Mouse (Mus musculus) G1E (cell line): ENCODE results near the gene Osm. TPM values are rescaled to one million over a fixed set of nuclear protein-coding genes. Genes with fewer than 3 reads are reported as not detected.
A peak's percentile ranks its signal among the peaks of the same experiment; 100 is the strongest.

Source experiments
- ATAC-seq: 2 replicates; pipeline ENCODE4 v1.8.0; 2016; ENCODE audit warnings: mild to moderate bottlenecking; ENCODE audit not compliant: insufficient number of reproducible peaks, poor library complexity, low FRiP score, severe bottlenecking; ENCODE audit errors: extremely low read depth
- DNase-seq: peaks from one replicate; pipeline ENCODE4 v3.0.0; 2012; ENCODE audit warnings: low spot score
- H3K27me3 ChIP-seq: 2 replicates; pipeline ENCODE4 v1.6.1; 2012; ENCODE audit warnings: mild to moderate bottlenecking, low read length, inconsistent platforms; ENCODE audit not compliant: insufficient read depth
- H3K36me3 ChIP-seq: replicated peaks from 2 replicates; pipeline ENCODE3; 2012; ENCODE audit warnings: mild to moderate bottlenecking, inconsistent platforms
- H3K4me1 ChIP-seq: 2 replicates; pipeline ENCODE4 v1.6.1; 2012; ENCODE audit warnings: low read depth, low read length, inconsistent platforms, mixed read lengths; ENCODE audit not compliant: insufficient read depth
- H3K4me3 ChIP-seq: 2 replicates; pipeline ENCODE4 v1.5.1; 2012; ENCODE audit warnings: low read depth, mild to moderate bottlenecking, inconsistent platforms, low read length, moderate library complexity, mixed read lengths
- H3K9me3 ChIP-seq: replicated peaks from 2 replicates; pipeline ENCODE4 v1.6.1; 2012; ENCODE audit warnings: inconsistent platforms
- CTCF ChIP-seq: IDR thresholded peaks from 2 replicates; pipeline ENCODE4 v1.5.1; 2012; ENCODE audit warnings: low read depth, low read length, inconsistent platforms, mixed read lengths
- GATA1 ChIP-seq: IDR thresholded peaks from 2 replicates; pipeline ENCODE4 v1.6.1; 2012; ENCODE audit warnings: borderline replicate concordance, low read length, inconsistent platforms, mixed read lengths
- GATA2 ChIP-seq: IDR thresholded peaks from 2 replicates; pipeline ENCODE4 v1.6.1; 2012; ENCODE audit warnings: low read depth, low read length, inconsistent platforms, borderline replicate concordance
- POLR2AphosphoS5 ChIP-seq: IDR thresholded peaks from 2 replicates; pipeline ENCODE4 v1.6.1; 2012; ENCODE audit warnings: low read depth, low read length, inconsistent platforms; ENCODE audit not compliant: insufficient replicate concordance
- TAL1 ChIP-seq: conservative IDR thresholded peaks from 2 replicates; pipeline ENCODE4 v1.6.1; 2012; ENCODE audit warnings: low read depth, low read length, inconsistent platforms, mixed read lengths
- polyA plus RNA-seq: library from polyadenylated mRNA; stranded (reverse); fragments of >175 nt; gene quantifications from 2 replicates; pipeline ENCODE4 v1.2.3, GENCODE M21; 2012
- total RNA-seq, 2 experiments: library from RNA; stranded (forward) in 1 of 2; stranded (reverse) in 1 of 2; fragments of 200-1000 nt in 1 of 2; fragments of >200 nt in 1 of 2; fragmentation: Nextera tagmentation in 1 of 2; gene quantifications; 2 replicates each; pipeline ENCODE4 v1.2.3; 2014 to 2017

Gene Osm
- total and polyA plus RNA-seq, 3 experiments, result 4.0 to 10.3 (median 8.0) TPM

GRCm38 (mm10) chr11:4241180-4241579, 5.0 kb downstream of the Osm start:
- DNase-seq (no peak), ATAC-seq (no peak)
- peaks cover 48% of the 10 kb centered on the region for H3K36me3 ChIP-seq
- H3K27me3 ChIP-seq, result no peaks in the 10 kb centered on the region
- peaks cover 65% of the 10 kb centered on the region for H3K4me1 ChIP-seq
- TF ChIP-seq POLR2AphosphoS5 (no peak), TAL1 (no peak), CTCF (no peak), GATA1 (no peak), GATA2 (no peak)
- peaks cover 6% of the 10 kb centered on the region for H3K9me3 ChIP-seq
- H3K4me3 ChIP-seq, result no peak overlapping the region; the same call in 1 of the 2 replicates

- Histone ChIP-seq H3K27me3 (no peaks in the 10 kb centered on the region), H3K4me1 (peaks cover 41% of the 10 kb centered on the region), H3K9me3 (no peaks in the 10 kb centered on the region), H3K4me3 (no peak overlapping the region), H3K36me3 (peaks cover 13% of the 10 kb centered on the region)
- no peak for TF ChIP-seq POLR2AphosphoS5
- TF ChIP-seq CTCF, result no peak
- TF ChIP-seq GATA1, result no peak
- no peak for TF ChIP-seq GATA2
- TF ChIP-seq TAL1, result no peak
- ATAC-seq, result no peak
- DNase-seq, result no peak
These were observed 9.9 kb downstream of the Osm start for GRCm38 (mm10) chr11:4246126-4246525.

- Histone ChIP-seq H3K9me3 (no peaks in the 10 kb centered on the region), H3K27me3 (peaks cover 4% of the 10 kb centered on the region; the same call in 1 of the 2 replicates), H3K4me3 (no peak overlapping the region), H3K36me3 (peaks cover 8% of the 10 kb centered on the region), H3K4me1 (peaks cover 40% of the 10 kb centered on the region)
- DNase-seq, result no peak
- ATAC-seq, result peak; percentile 15; the same call in 1 of the 2 replicates
- TF ChIP-seq GATA2 (no peak), POLR2AphosphoS5 (no peak), TAL1 (no peak), CTCF (no peak), GATA1 (no peak)
These were observed 10.4 kb downstream of the Osm start for GRCm38 (mm10) chr11:4246623-4247022.

- H3K36me3 ChIP-seq, result peaks cover 2% of the 10 kb centered on the region
- H3K9me3 ChIP-seq, result no peaks in the 10 kb centered on the region
- DNase-seq (no peak), ATAC-seq (no peak; the same call in 1 of the 2 replicates)
- no peak for TF ChIP-seq CTCF
- TF ChIP-seq TAL1, result no peak
- no peak for TF ChIP-seq POLR2AphosphoS5
- no peak for TF ChIP-seq GATA2
- TF ChIP-seq GATA1, result no peak
- peaks cover 43% of the 10 kb centered on the region for H3K4me1 ChIP-seq
- no peak overlapping the region; the same call in 1 of the 2 replicates for H3K4me3 ChIP-seq
- H3K27me3 ChIP-seq, result peaks cover 7% of the 10 kb centered on the region; the same call in 1 of the 2 replicates
These were observed 11.2 kb downstream of the Osm start for GRCm38 (mm10) chr11:4247201-4247959.

- no peaks in the 10 kb centered on the region for H3K36me3 ChIP-seq
- ATAC-seq (no peak), DNase-seq (no peak)
- TF ChIP-seq GATA1 (no peak), POLR2AphosphoS5 (no peak), TAL1 (no peak), CTCF (no peak), GATA2 (no peak)
- no peak overlapping the region for H3K4me3 ChIP-seq
- H3K9me3 ChIP-seq, result peaks cover 6% of the 10 kb centered on the region
- peaks cover 7% of the 10 kb centered on the region; the same call in 1 of the 2 replicates for H3K27me3 ChIP-seq
- peaks cover 43% of the 10 kb centered on the region for H3K4me1 ChIP-seq
These were observed 12.9 kb downstream of the Osm start for GRCm38 (mm10) chr11:4249151-4249550.

- ATAC-seq (no peak), DNase-seq (no peak)
- TF ChIP-seq POLR2AphosphoS5 (no peak), GATA2 (no peak), CTCF (no peak), GATA1 (no peak), TAL1 (no peak)
- no peaks in the 10 kb centered on the region for H3K36me3 ChIP-seq
- H3K4me3 ChIP-seq, result no peak overlapping the region
- peaks cover 6% of the 10 kb centered on the region for H3K9me3 ChIP-seq
- H3K27me3 ChIP-seq, result peaks cover 7% of the 10 kb centered on the region; the same call in 1 of the 2 replicates
- H3K4me1 ChIP-seq, result peaks cover 39% of the 10 kb centered on the region
These were observed 14.1 kb downstream of the Osm start for GRCm38 (mm10) chr11:4250290-4250689.
